Mouse (Mus musculus): ENCODE data around the gene Svs3a.
"Not testable (repeated sequence)": the region's sequence is repeated elsewhere in the genome, so short reads cannot be mapped to it uniquely, and the experiment has no call there.

Svs3a gene

GRCm38 (mm10) chr2:164288968-164289367 lies at the start of gene Svs3a:
Gene Svs3a, plus strand, starts transcription at chr2:164289268.
- not testable (repeated sequence) for DNase-seq

- not testable (repeated sequence) for DNase-seq
Observed at GRCm38 (mm10) chr2:164256540-164256939, 32.5 kb upstream of the Svs3a start, which contains the start of gene Svs3b. Gene Svs3b, minus strand, starts transcription at chr2:164256640.

GRCm38 (mm10) chr2:164278359-164278758 lies 10.7 kb upstream of the Svs3a start, which contains the start of gene Svs4:
Gene Svs4, minus strand, starts transcription at chr2:164278459.
- DNase-seq, result no peak

GRCm38 (mm10) chr2:164312599-164312998 lies 23.5 kb downstream of the Svs3a start:
- DNase-seq, result no peak

GRCm38 (mm10) chr2:164315460-164315859 lies 26.4 kb downstream of the Svs3a start:
- DNase-seq, result not testable (repeated sequence)

- DNase-seq, result not testable (repeated sequence)
Observed at GRCm38 (mm10) chr2:164316451-164316850, 27.4 kb downstream of the Svs3a start, which contains the start of gene Svs6. Gene Svs6, plus strand, starts transcription at chr2:164316751.

- DNase-seq, result no peak
Observed at GRCm38 (mm10) chr2:164320983-164321382, 31.9 kb downstream of the Svs3a start.

GRCm38 (mm10) chr2:164332440-164332839 lies 43.4 kb downstream of the Svs3a start, which contains the start of gene Svs5:
Gene Svs5, plus strand, starts transcription at chr2:164332740.
- DNase-seq, result not testable (repeated sequence)
